ENCODE assay signal across 17 mouse cellular contexts in the genomic region with DNA sequence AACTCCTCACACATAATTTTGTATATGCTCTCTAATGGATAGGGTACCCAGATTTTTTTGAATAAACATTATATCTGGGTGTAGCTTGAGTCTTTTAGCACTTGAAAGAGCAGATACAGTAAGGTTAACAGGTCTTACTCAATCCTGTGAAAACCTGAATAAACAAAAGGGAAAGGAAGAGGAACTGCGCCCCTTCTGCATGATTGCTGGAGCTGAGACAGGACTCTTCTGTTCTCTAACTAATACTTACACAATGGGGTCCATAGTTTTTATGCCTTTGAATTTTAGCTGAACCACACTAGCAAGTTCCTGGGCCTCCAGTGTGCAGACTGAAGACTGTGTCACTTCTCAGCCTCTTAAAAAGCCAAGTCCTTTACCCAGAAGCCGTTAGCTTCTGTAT.
"Had no signal": no experiment of that assay in that cellular context is flagged by ENCODE, and none has a peak within 500 bp of the region (broad histone marks: within the 10 kb centered on the region; RNA-seq: fewer than 3 reads in every experiment).

No protein-coding gene starts in this region.

- H3K4me2 ChIP-seq: liver, embryonic 15.5 days; lung, embryonic 15.5 days; midbrain, embryonic 13.5 days; midbrain, embryonic 15.5 days; neural tube, embryonic 12.5 days; stomach, embryonic 15.5 days had no signal

- H3K27ac ChIP-seq: liver, embryonic 15.5 days; lung, embryonic 15.5 days; macrophage; midbrain, embryonic 10.5 days; midbrain, embryonic 13.5 days; midbrain, embryonic 15.5 days; neural tube, embryonic 12.5 days; stomach, embryonic 15.5 days; stomach, postnatal 0 days had no signal

- H3K4me3 ChIP-seq: liver, embryonic 15.5 days; lung, embryonic 15.5 days; midbrain, embryonic 10.5 days; midbrain, embryonic 13.5 days; midbrain, embryonic 15.5 days; neural tube, embryonic 12.5 days; stomach, embryonic 15.5 days had no signal

- DNase-seq: liver, postnatal 0 days; lung, adult 2 months; lung, postnatal 14 days; lung, postnatal 36 days; right cerebral cortex, postnatal 14 days; thymus, adult 2 months; thymus, postnatal 36 days had no signal

- H3K9me3 ChIP-seq: lung, embryonic 15.5 days; midbrain, embryonic 15.5 days; stomach, embryonic 15.5 days had no signal

- H3K9ac ChIP-seq: liver, embryonic 15.5 days; liver, postnatal 0 days; lung, embryonic 15.5 days; midbrain, embryonic 13.5 days; midbrain, embryonic 15.5 days; neural tube, embryonic 12.5 days; stomach, embryonic 15.5 days had no signal

- ATAC-seq: liver, postnatal 0 days; lung, postnatal 0 days; midbrain, embryonic 13.5 days; midbrain, embryonic 15.5 days had no signal

- H3K4me1 ChIP-seq: lung, embryonic 15.5 days; midbrain, embryonic 10.5 days; neural tube, embryonic 12.5 days; stomach, embryonic 15.5 days had no signal

- H3K27me3 ChIP-seq: liver, embryonic 15.5 days; lung, embryonic 15.5 days; midbrain, embryonic 13.5 days; midbrain, embryonic 15.5 days; neural tube, embryonic 12.5 days; stomach, embryonic 15.5 days had no signal
